8 mouse cellular contexts compared by ENCODE assay signal in genomic region chr13:23597957-23598356, GRCm38 (mm10). TPM values are rescaled to one million over a fixed set of nuclear protein-coding genes. Genes with fewer than 3 reads are reported as not detected.
DNase-seq lines count a peak whose midpoint lies in the region; ATAC-seq and TF ChIP-seq lines count a peak whose summit lies in the region.

No protein-coding gene starts in this region.

- H3K79me2 ChIP-seq in liver, adult 2 months (ENCODE audit: control insufficient read depth, insufficient read depth, low read length), result no peaks in the 10 kb centered on the region

- H3K27me3 ChIP-seq in liver, adult 2 months (ENCODE audit: control insufficient read depth, insufficient read depth, low read length), result no peaks in the 10 kb centered on the region

- peak; percentile 51; the same call in 1 of the 2 replicates for TF ChIP-seq CTCF in bone marrow macrophage, adult 2 months (IDR thresholded peaks at IDR 0.05; ENCODE audit: low read depth, low read length)
- TF ChIP-seq CTCF in liver, adult 2 months (IDR thresholded peaks at IDR 0.05; ENCODE audit: low read depth, low read length), result peak; percentile 70

- peaks cover 4% of the 10 kb centered on the region for H3K4me1 ChIP-seq in bone marrow macrophage, adult 2 months (ENCODE audit: control insufficient read depth, insufficient read depth, low read length)
- peaks cover 1% of the 10 kb centered on the region; the same call in 1 of the 2 replicates for H3K4me1 ChIP-seq in liver, adult 2 months (ENCODE audit: control insufficient read depth, insufficient read depth, low read length)

- peak; percentile 79 for DNase-seq in ovary, postnatal 14 days (ENCODE audit: low spot score)
- no peak for DNase-seq in ovary, adult 18-20 months (ENCODE audit: low spot score)
- DNase-seq in liver, adult 2 months (ENCODE audit: extremely low read depth, low read depth, low spot score), result peak; percentile 63
- DNase-seq in retina, postnatal 1 day, result peak; percentile 83
- peak; percentile 44 to 76 for DNase-seq in urinary bladder, adult 18-20 months (ENCODE audit: low spot score in 2 of 2)

- TF ChIP-seq POLR2A in bone marrow macrophage, adult 2 months (IDR thresholded peaks at IDR 0.05; ENCODE audit: borderline replicate concordance, low read depth, low read length), result no peak
- no peak for TF ChIP-seq POLR2A in liver, adult 2 months (IDR thresholded peaks at IDR 0.05; ENCODE audit: extremely low read depth, insufficient read depth, low read length)

- WGBS in liver, adult 2 months, result 9% methylated on average over 9 of the region's 9 CpGs

- no peak overlapping the region for H3K27ac ChIP-seq in bone marrow macrophage, adult 2 months (ENCODE audit: insufficient read depth, low read depth, low read length)
- no peak overlapping the region for H3K27ac ChIP-seq in liver, adult 2 months (replicated peaks; ENCODE audit: insufficient read depth, low read depth, low read length)

- H3K36me3 ChIP-seq in liver, adult 2 months (ENCODE audit: control insufficient read depth, insufficient read depth, low read length), result no peaks in the 10 kb centered on the region

- H3K9ac ChIP-seq in liver, adult 2 months (ENCODE audit: low read depth, low read length), result no peak overlapping the region

- no peak overlapping the region for H3K4me3 ChIP-seq in bone marrow macrophage, adult 2 months (ENCODE audit: insufficient read depth, low read length)
- no peak overlapping the region for H3K4me3 ChIP-seq in liver, adult 2 months (ENCODE audit: insufficient read depth, low read depth, low read length)

- ATAC-seq in erythroid progenitor cell, adult 5-6 weeks (replicated peaks; ENCODE audit: low FRiP score, poor library complexity, severe bottlenecking), result peak; percentile 49
- peak; percentile 76 for ATAC-seq in inflammation-experienced regulatory T-cells, adult 6 months

RNA-seq across cellular contexts. Expression of gene Hist1h4d, which starts 16.6 kb away (rescaled TPM):
- 1.6 and 2.5 TPM in 2 replicates for polyA plus RNA-seq in bone marrow macrophage, adult 2 months (2012; ENCODE audit: insufficient read depth, insufficient read length, missing spikeins)
- total RNA-seq in erythroid progenitor cell, adult 5-6 weeks (2015; ENCODE audit: low replicate concordance), result 1,614 and 1,995 TPM in 2 replicates
- total RNA-seq in erythroid progenitor cell, adult 5-6 weeks (2017; ENCODE audit: low replicate concordance), result 2,133 and 2,242 TPM in 2 replicates
- 10 to 100 TPM; 20.7 to 55.4 (median 27.7) TPM for polyA plus RNA-seq in inflammation-experienced regulatory T-cells, adult 6 months (2017; shearing (Covaris generic))
- 162 and 174 TPM in 2 replicates for total RNA-seq in liver, adult 2 months (2014; rRNA removed)
- polyA plus RNA-seq in liver, adult 2 months (2012; rRNA removed), result 2.1 and 2.8 TPM in 2 replicates

RNA-seq across cellular contexts. Expression of gene Hist1h3d, which starts 22.4 kb away (rescaled TPM):
- polyA plus RNA-seq in bone marrow macrophage, adult 2 months (2012; ENCODE audit: insufficient read depth, insufficient read length, missing spikeins), result 2.3 and 3.2 TPM in 2 replicates
- total RNA-seq in erythroid progenitor cell, adult 5-6 weeks (2015; ENCODE audit: low replicate concordance), result 379 and 393 TPM in 2 replicates
- 236 and 363 TPM in 2 replicates for total RNA-seq in erythroid progenitor cell, adult 5-6 weeks (2017; ENCODE audit: low replicate concordance)
- 1 to 10 TPM in 1 of 3 experiments, under 1 TPM in 1, not detected in 1; 0.56 to 1.3 TPM for polyA plus RNA-seq in inflammation-experienced regulatory T-cells, adult 6 months (2017; shearing (Covaris generic))
- 3.4 and 5.9 TPM in 2 replicates for total RNA-seq in liver, adult 2 months (2014; rRNA removed)
- polyA plus RNA-seq in liver, adult 2 months (2012; rRNA removed), result 0.48 and 0.87 TPM in 2 replicates

RNA-seq across cellular contexts. Expression of gene Hist1h2be, which starts 23.0 kb away (rescaled TPM):
- polyA plus RNA-seq in bone marrow macrophage, adult 2 months (2012; ENCODE audit: insufficient read depth, insufficient read length, missing spikeins), result 0.86 and 2.1 TPM in 2 replicates
- 39.8 and 50.1 TPM in 2 replicates for total RNA-seq in erythroid progenitor cell, adult 5-6 weeks (2015; ENCODE audit: low replicate concordance)
- 202 and 281 TPM in 2 replicates for total RNA-seq in erythroid progenitor cell, adult 5-6 weeks (2017; ENCODE audit: low replicate concordance)
- polyA plus RNA-seq in inflammation-experienced regulatory T-cells, adult 6 months (2017; shearing (Covaris generic)), result 1 to 10 TPM in 2 of 3 experiments, under 1 TPM in 1; 0.92 to 3.6 (median 3.0) TPM
- 5.4 and 6.6 TPM in 2 replicates for total RNA-seq in liver, adult 2 months (2014; rRNA removed)
- 0.28 and 0.60 TPM in 2 replicates for polyA plus RNA-seq in liver, adult 2 months (2012; rRNA removed)

RNA-seq across cellular contexts. Expression of gene Hist1h2ad, which starts 23.8 kb away (rescaled TPM):
- not detected in 2 replicates for polyA plus RNA-seq in bone marrow macrophage, adult 2 months (2012; ENCODE audit: insufficient read depth, insufficient read length, missing spikeins)
- 9.0 and 15.1 TPM in 2 replicates for total RNA-seq in erythroid progenitor cell, adult 5-6 weeks (2015; ENCODE audit: low replicate concordance)
- 2,771 and 6,356 TPM in 2 replicates for total RNA-seq in erythroid progenitor cell, adult 5-6 weeks (2017; ENCODE audit: low replicate concordance)
- polyA plus RNA-seq in inflammation-experienced regulatory T-cells, adult 6 months (2017; shearing (Covaris generic)), result under 1 TPM in 1 of 3 experiments, not detected in 2; 0.99 TPM
- total RNA-seq in liver, adult 2 months (2014; rRNA removed), result 5.4 and 11.5 TPM in 2 replicates
- polyA plus RNA-seq in liver, adult 2 months (2012; rRNA removed), result 1.1 TPM in 1 of 2 replicates, not detected in the other

RNA-seq across cellular contexts. Expression of gene Hist1h2bf, which starts 24.0 kb away (rescaled TPM):
- polyA plus RNA-seq in bone marrow macrophage, adult 2 months (2012; ENCODE audit: insufficient read depth, insufficient read length, missing spikeins), result 3.8 and 7.9 TPM in 2 replicates
- 1,210 and 1,460 TPM in 2 replicates for total RNA-seq in erythroid progenitor cell, adult 5-6 weeks (2015; ENCODE audit: low replicate concordance)
- 1,557 and 1,840 TPM in 2 replicates for total RNA-seq in erythroid progenitor cell, adult 5-6 weeks (2017; ENCODE audit: low replicate concordance)
- not detected for polyA plus RNA-seq in inflammation-experienced regulatory T-cells, adult 6 months (2017; shearing (Covaris generic))
- total RNA-seq in liver, adult 2 months (2014; rRNA removed), result 4.6 and 5.4 TPM in 2 replicates
- 0.39 TPM in 1 of 2 replicates, not detected in the other for polyA plus RNA-seq in liver, adult 2 months (2012; rRNA removed)
